Mouse (Mus musculus): Measurements from ENCODE around the gene Lrrc71.

The Lrrc71 gene

DNA sequence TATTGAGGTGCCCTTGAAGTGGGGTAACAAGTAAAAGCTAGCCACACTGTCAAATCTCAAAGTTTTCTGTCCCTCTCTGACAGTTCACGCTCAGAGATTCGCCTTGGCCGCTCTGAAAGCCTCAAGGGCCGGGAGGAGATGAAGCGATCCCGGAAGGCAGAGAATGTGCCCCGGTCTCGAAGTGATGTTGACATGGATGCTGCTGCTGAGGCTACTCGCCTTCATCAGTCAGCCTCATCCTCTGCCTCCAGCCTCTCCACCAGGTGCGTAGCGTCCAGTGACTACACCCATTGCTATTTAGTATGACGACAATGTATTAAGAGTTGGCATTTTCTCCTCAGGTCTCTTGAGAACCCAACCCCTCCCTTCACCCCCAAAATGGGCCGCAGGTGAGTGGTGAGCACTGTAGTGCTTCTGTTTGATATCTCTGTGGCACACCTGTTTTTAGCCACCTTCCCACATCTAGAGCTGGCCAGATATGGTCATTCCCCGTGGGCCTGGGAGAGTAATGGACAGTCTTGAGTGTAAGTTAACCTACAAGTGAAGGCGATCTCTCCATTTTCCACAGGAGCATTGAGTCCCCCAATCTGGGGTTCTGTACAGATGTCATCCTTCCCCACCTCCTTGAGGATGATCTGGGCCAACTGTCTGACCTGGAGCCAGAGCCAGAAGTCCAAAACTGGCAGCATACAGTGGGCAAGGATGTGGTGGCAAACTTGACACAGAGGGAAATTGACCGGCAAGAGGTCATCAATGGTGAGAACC, 22.8 kb downstream of the Lrrc71 start:
- DNase-seq (ENCODE audit: extremely low read depth, insufficient read length, low spot score), result no peak

DNA sequence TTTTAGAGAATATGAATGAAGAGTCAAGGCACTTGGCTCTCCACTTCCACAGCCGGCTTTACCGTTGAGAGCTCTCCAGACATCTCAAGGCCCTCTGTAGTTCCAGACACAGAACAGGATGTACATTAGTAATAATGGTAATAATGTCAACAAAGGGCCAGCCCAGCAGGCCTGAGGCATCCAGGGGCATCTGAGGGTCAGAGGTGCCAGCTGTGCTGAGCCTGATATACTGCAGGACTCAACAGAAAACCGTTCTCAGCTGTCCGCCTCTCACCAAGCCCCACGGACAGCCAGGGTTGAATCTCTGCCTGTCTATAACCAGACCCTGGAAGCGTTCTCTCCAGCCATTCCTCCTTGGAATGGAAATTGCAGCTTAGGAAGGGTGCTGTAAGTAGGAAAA, 23.9 kb downstream of the Lrrc71 start:
- no peak for DNase-seq (ENCODE audit: extremely low read depth, insufficient read length, low spot score)

- no peak for DNase-seq (ENCODE audit: extremely low read depth, insufficient read length, low spot score)
Observed at GRCm38 (mm10) chr3:87718525-87718924, 29.9 kb downstream of the Lrrc71 start.
